Mouse (Mus musculus) MEL (cell line): ENCODE results near the gene Retsat. TPM values are rescaled to one million over a fixed set of nuclear protein-coding genes. Genes with fewer than 3 reads are reported as not detected.

Experiments used
- DNase-seq: peaks from one replicate; pipeline ENCODE4 v3.0.0; 2011; ENCODE audit warnings: low read depth, low spot score
- H3K27ac ChIP-seq: 2 replicates; pipeline ENCODE4 v1.5.1; 2012; ENCODE audit warnings: low read depth, mild to moderate bottlenecking, control low read depth, low read length, moderate library complexity; ENCODE audit not compliant: control insufficient read depth
- H3K27me3 ChIP-seq, 2 experiments: fragments of 150-350 bp in 1 of 2; sonication (generic) in 1 of 2; 2 replicates each; pipeline ENCODE4 v1.6.1; 2012; ENCODE audit warnings: low read length in 2 of 2, mild to moderate bottlenecking in 2 of 2, improper control_type of control experiment in 1 of 2, moderate library complexity in 1 of 2; ENCODE audit not compliant: insufficient read depth in 2 of 2, control insufficient read depth in 1 of 2
- H3K36me3 ChIP-seq, 2 experiments: 2 replicates each; pipeline ENCODE4 v1.6.1; 2012 to 2014; ENCODE audit warnings: low read length in 2 of 2, improper control_type of control experiment in 1 of 2, inconsistent platforms in 1 of 2, mild to moderate bottlenecking in 1 of 2; ENCODE audit not compliant: insufficient read depth in 2 of 2, control insufficient read depth in 1 of 2
- H3K4me1 ChIP-seq, 2 experiments: fragments of 150-350 bp in 1 of 2; sonication (generic) in 1 of 2; 2 replicates each; pipeline ENCODE4 v1.6.1; 2012; ENCODE audit warnings: low read length in 2 of 2, improper control_type of control experiment in 1 of 2, mild to moderate bottlenecking in 1 of 2; ENCODE audit not compliant: insufficient read depth in 2 of 2, control insufficient read depth in 1 of 2
- H3K4me3 ChIP-seq, 2 experiments: fragments of 150-350 bp in 1 of 2; sonication (generic) in 1 of 2; 2 replicates each; pipeline ENCODE4 v1.5.1; 2012; ENCODE audit warnings: low read depth in 2 of 2, low read length in 2 of 2, mild to moderate bottlenecking in 2 of 2, moderate library complexity in 2 of 2, control low read depth in 1 of 2, improper control_type of control experiment in 1 of 2; ENCODE audit not compliant: control insufficient read depth in 1 of 2, insufficient read depth in 1 of 2
- H3K79me2 ChIP-seq: 2 replicates; pipeline ENCODE4 v1.6.1; 2012; ENCODE audit warnings: mild to moderate bottlenecking, low read length, moderate library complexity; ENCODE audit not compliant: control insufficient read depth, poor library complexity, insufficient read depth
- H3K9ac ChIP-seq: 2 replicates; pipeline ENCODE4 v1.6.1; 2012; ENCODE audit warnings: low read depth, mild to moderate bottlenecking, control low read depth, low read length, moderate library complexity; ENCODE audit not compliant: control insufficient read depth, poor library complexity, severe bottlenecking
- H3K9me3 ChIP-seq: fragments of 150-350 bp; sonication (generic); replicated peaks from 2 replicates; pipeline ENCODE4 v1.6.1; 2012; ENCODE audit warnings: mild to moderate bottlenecking, low read length, improper control_type of control experiment, moderate library complexity; ENCODE audit not compliant: insufficient read depth
- BHLHE40 ChIP-seq: IDR thresholded peaks from 2 replicates; pipeline ENCODE4 v1.6.1; 2012; ENCODE audit warnings: low read depth, mild to moderate bottlenecking, inconsistent platforms, low read length, improper control_type of control experiment, borderline replicate concordance
- CHD1 ChIP-seq: IDR thresholded peaks from 2 replicates; pipeline ENCODE4 v1.6.1; 2012; ENCODE audit warnings: low read depth, mild to moderate bottlenecking, inconsistent platforms, low read length, improper control_type of control experiment
- CTCF ChIP-seq, 3 experiments: IDR thresholded peaks in 2 of 3; conservative IDR thresholded peaks in 1 of 3; 2 replicates each; pipeline ENCODE4 v1.5.1; 2011 to 2012; ENCODE audit warnings: low read length in 3 of 3, low read depth in 2 of 3, mild to moderate bottlenecking in 2 of 3, improper control_type of control experiment in 1 of 3, inconsistent platforms in 1 of 3, mixed read lengths in 1 of 3, moderate library complexity in 1 of 3; ENCODE audit not compliant: control insufficient read depth in 1 of 3, insufficient read depth in 1 of 3, poor library complexity in 1 of 3, severe bottlenecking in 1 of 3
- GABPA ChIP-seq: IDR thresholded peaks from 2 replicates; pipeline ENCODE4 v1.6.1; 2012; ENCODE audit warnings: low read depth, mild to moderate bottlenecking, inconsistent platforms, low read length, improper control_type of control experiment, moderate library complexity
- HCFC1 ChIP-seq: IDR thresholded peaks from 2 replicates; pipeline ENCODE4 v1.6.1; 2012; ENCODE audit warnings: low read depth, mild to moderate bottlenecking, inconsistent platforms, low read length, improper control_type of control experiment, moderate library complexity
- JUND ChIP-seq: IDR thresholded peaks from 2 replicates; pipeline ENCODE4 v1.6.1; 2011; ENCODE audit warnings: low read depth, mild to moderate bottlenecking, improper control_type of control experiment, low read length
- KAT2A ChIP-seq: conservative IDR thresholded peaks from 2 replicates; pipeline ENCODE4 v1.6.1; 2012; ENCODE audit warnings: low read depth, low read length, improper control_type of control experiment, inconsistent platforms
- MAX ChIP-seq: IDR thresholded peaks from 2 replicates; pipeline ENCODE4 v1.6.1; 2011; ENCODE audit warnings: low read length, improper control_type of control experiment
- MAZ ChIP-seq: IDR thresholded peaks from 2 replicates; pipeline ENCODE4 v1.6.1; 2012; ENCODE audit warnings: low read depth, mild to moderate bottlenecking, inconsistent platforms, low read length, improper control_type of control experiment
- MEF2A ChIP-seq: IDR thresholded peaks from 2 replicates; pipeline ENCODE4 v1.6.1; 2014; ENCODE audit warnings: low read depth, mild to moderate bottlenecking, inconsistent platforms, low read length, improper control_type of control experiment; ENCODE audit not compliant: poor library complexity, insufficient replicate concordance, severe bottlenecking; ENCODE audit errors: extremely low read depth
- MXI1 ChIP-seq: IDR thresholded peaks from 2 replicates; pipeline ENCODE4 v1.6.1; 2011; ENCODE audit warnings: mild to moderate bottlenecking, low read depth, low read length, improper control_type of control experiment
- NELFE ChIP-seq: IDR thresholded peaks from 2 replicates; pipeline ENCODE4 v1.6.1; 2011; ENCODE audit warnings: low read depth, low read length, improper control_type of control experiment
- POLR2A ChIP-seq, 2 experiments: IDR thresholded peaks; 2 replicates each; pipeline ENCODE4 v1.6.1; 2011 to 2012; ENCODE audit warnings: low read length in 2 of 2, mild to moderate bottlenecking in 2 of 2, control low read depth in 1 of 2, improper control_type of control experiment in 1 of 2, low read depth in 1 of 2, moderate library complexity in 1 of 2; ENCODE audit not compliant: control insufficient read depth in 1 of 2, insufficient read depth in 1 of 2, poor library complexity in 1 of 2
- POLR2AphosphoS2 ChIP-seq: IDR thresholded peaks from 2 replicates; pipeline ENCODE4 v1.6.1; 2011; ENCODE audit warnings: low read length, improper control_type of control experiment
- RAD21 ChIP-seq: IDR thresholded peaks from 2 replicates; pipeline ENCODE4 v1.6.1; 2011; ENCODE audit warnings: mild to moderate bottlenecking, low read depth, low read length, improper control_type of control experiment
- RCOR1 ChIP-seq: IDR thresholded peaks from 2 replicates; pipeline ENCODE4 v1.6.1; 2012; ENCODE audit warnings: low read depth, mild to moderate bottlenecking, inconsistent platforms, low read length, improper control_type of control experiment
- SIN3A ChIP-seq: IDR thresholded peaks from 2 replicates; pipeline ENCODE4 v1.6.1; 2012; ENCODE audit warnings: low read length, improper control_type of control experiment, inconsistent platforms
- SMC3 ChIP-seq: IDR thresholded peaks from 2 replicates; pipeline ENCODE4 v1.6.1; 2011; ENCODE audit warnings: low read depth, low read length, improper control_type of control experiment
- TAL1 ChIP-seq: IDR thresholded peaks from 2 replicates; pipeline ENCODE4 v1.6.1; 2012; ENCODE audit warnings: mild to moderate bottlenecking, inconsistent platforms, low read length, moderate library complexity, mixed read lengths
- TCF12 ChIP-seq: IDR thresholded peaks from 2 replicates; pipeline ENCODE4 v1.6.1; 2014; ENCODE audit warnings: low read depth, mild to moderate bottlenecking, inconsistent platforms, low read length, improper control_type of control experiment, moderate library complexity
- UBTF ChIP-seq: IDR thresholded peaks from 2 replicates; pipeline ENCODE4 v1.6.1; 2012; ENCODE audit warnings: low read depth, mild to moderate bottlenecking, inconsistent platforms, low read length, improper control_type of control experiment, moderate library complexity, borderline replicate concordance; ENCODE audit not compliant: insufficient read depth
- USF2 ChIP-seq, 2 experiments: IDR thresholded peaks; 2 replicates each; pipeline ENCODE4 v1.6.1; 2011 to 2012; ENCODE audit warnings: improper control_type of control experiment in 2 of 2, low read length in 2 of 2, borderline replicate concordance in 1 of 2, inconsistent platforms in 1 of 2, low read depth in 1 of 2, mild to moderate bottlenecking in 1 of 2; ENCODE audit not compliant: insufficient read depth in 1 of 2
- ZKSCAN1 ChIP-seq: IDR thresholded peaks from 2 replicates; pipeline ENCODE4 v1.6.1; 2012; ENCODE audit warnings: low read depth, mild to moderate bottlenecking, inconsistent platforms, low read length, improper control_type of control experiment, moderate library complexity
- polyA plus RNA-seq, 2 experiments: library from polyadenylated mRNA; stranded (reverse) in 1 of 2; unstranded in 1 of 2; fragments of >175 nt in 1 of 2; fragments of >200 nt in 1 of 2; gene quantifications; 2 replicates each; pipeline versions ENCODE4 v1.2.1 to v1.2.4; 2012; ENCODE audit warnings: low replicate concordance in 2 of 2, low read depth in 1 of 2; ENCODE audit not compliant: insufficient read length in 2 of 2, insufficient read depth in 1 of 2, missing spikeins in 1 of 2
- total RNA-seq: library from RNA; depleted of rRNA; stranded (reverse); fragments of 300-350 nt; gene quantifications from 2 replicates; pipeline ENCODE4 v1.2.3, GENCODE M21; 2012

Gene Retsat
- total and polyA plus RNA-seq, 3 experiments = 40.3 to 61.5 TPM; not detected in 1

- H3K4me1 ChIP-seq = peaks cover 8 to 15% of the 10 kb centered on the region in 2 experiments
- no peak overlapping the region for H3K4me3 ChIP-seq
- DNase-seq = no peak
- no peak overlapping the region for H3K9ac ChIP-seq
- no peak overlapping the region for H3K27ac ChIP-seq
- peaks cover 5% of the 10 kb centered on the region for H3K79me2 ChIP-seq
- TF ChIP-seq HCFC1 = no peak
- no peak for TF ChIP-seq BHLHE40
- no peak for TF ChIP-seq MEF2A
- TF ChIP-seq RAD21 = no peak
- TF ChIP-seq CHD1 = no peak
- no peak for TF ChIP-seq UBTF
- no peak for TF ChIP-seq CTCF (IDR thresholded peaks at IDR 0.05 in 2 of 3, conservative IDR thresholded peaks at IDR 0.05 in 1 of 3; ENCODE audit: control insufficient read depth in 1 of 3, insufficient read depth in 1 of 3, low read depth in 2 of 3, low read length in 3 of 3, poor library complexity in 1 of 3, severe bottlenecking in 1 of 3)
- no peak for TF ChIP-seq TCF12
- no peak for TF ChIP-seq MAZ
- TF ChIP-seq NELFE = no peak
- TF ChIP-seq POLR2AphosphoS2 = no peak
- TF ChIP-seq USF2 (IDR thresholded peaks at IDR 0.05; ENCODE audit: borderline replicate concordance in 1 of 2, insufficient read depth in 1 of 2, low read depth in 1 of 2, low read length in 2 of 2) = no peak
- TF ChIP-seq GABPA = no peak
- TF ChIP-seq POLR2A (IDR thresholded peaks at IDR 0.05; ENCODE audit: control insufficient read depth in 1 of 2, insufficient read depth in 1 of 2, low read depth in 1 of 2, low read length in 2 of 2, poor library complexity in 1 of 2) = no peak
- no peak for TF ChIP-seq MAX
- no peaks in the 10 kb centered on the region for H3K9me3 ChIP-seq
- no peaks in the 10 kb centered on the region for H3K27me3 ChIP-seq
- peaks cover 0 to 9% of the 10 kb centered on the region in 2 experiments; a peak in 3 of 4 replicates for H3K36me3 ChIP-seq
These were observed 1.9 kb downstream of the Retsat start for GRCm38 (mm10) chr6:72600216-72600615.

- H3K4me1 ChIP-seq = peaks cover 8 to 15% of the 10 kb centered on the region in 2 experiments
- H3K36me3 ChIP-seq = peaks cover 0 to 9% of the 10 kb centered on the region in 2 experiments; a peak in 3 of 4 replicates
These were observed 2.5 kb downstream of the Retsat start for GRCm38 (mm10) chr6:72600771-72601170.

More at GRCm38 (mm10) chr6:72600771-72601170, 2.5 kb downstream of the Retsat start:
- peaks cover 5% of the 10 kb centered on the region for H3K79me2 ChIP-seq
- DNase-seq = no peak
- H3K4me3 ChIP-seq = no peak overlapping the region
- no peak overlapping the region for H3K9ac ChIP-seq
- H3K27ac ChIP-seq = no peak overlapping the region
- H3K27me3 ChIP-seq = no peaks in the 10 kb centered on the region
- TF ChIP-seq RCOR1 (no peak), SIN3A (no peak), POLR2A (IDR thresholded peaks at IDR 0.05; ENCODE audit: control insufficient read depth in 1 of 2, insufficient read depth in 1 of 2, low read depth in 1 of 2, low read length in 2 of 2, poor library complexity in 1 of 2) (no peak), KAT2A (no peak), HCFC1 (no peak), TCF12 (no peak), ZKSCAN1 (no peak), TAL1 (no peak), MXI1 (no peak), SMC3 (no peak), UBTF (no peak), JUND (no peak)
- H3K9me3 ChIP-seq = no peaks in the 10 kb centered on the region
